Mouse (Mus musculus) testis, adult 2 months (tissue): ENCODE measurements around the gene Gm49384. TPM values are rescaled to one million over a fixed set of nuclear protein-coding genes. Genes with fewer than 3 reads are reported as not detected.

Source experiments
- H3K27ac ChIP-seq: fragments of 200-500 bp; 2 replicates; pipeline ENCODE4 v1.5.1; 2012; ENCODE audit warnings: low read depth, low read length; ENCODE audit not compliant: control insufficient read depth, insufficient read depth
- H3K27me3 ChIP-seq: fragments of 200-500 bp; 2 replicates; pipeline ENCODE4 v1.6.1; 2012; ENCODE audit warnings: mild to moderate bottlenecking, low read length, moderate library complexity; ENCODE audit not compliant: control insufficient read depth, insufficient read depth
- H3K36me3 ChIP-seq: fragments of 200-500 bp; 2 replicates; pipeline ENCODE4 v1.6.1; 2012; ENCODE audit warnings: mild to moderate bottlenecking, low read length; ENCODE audit not compliant: control insufficient read depth, insufficient read depth
- H3K4me1 ChIP-seq: fragments of 200-500 bp; 2 replicates; pipeline ENCODE4 v1.6.1; 2012; ENCODE audit warnings: low read length; ENCODE audit not compliant: control insufficient read depth, insufficient read depth
- H3K4me3 ChIP-seq: fragments of 200-500 bp; 2 replicates; pipeline ENCODE4 v1.5.1; 2012; ENCODE audit warnings: low read depth, mild to moderate bottlenecking, low read length, moderate library complexity, mixed read lengths; ENCODE audit not compliant: control insufficient read depth
- CTCF ChIP-seq: fragments of 200-500 bp; IDR thresholded peaks from 2 replicates; pipeline ENCODE4 v1.5.1; 2012; ENCODE audit warnings: low read depth, mild to moderate bottlenecking, inconsistent platforms, low read length, moderate library complexity; ENCODE audit not compliant: control insufficient read depth, insufficient read depth, insufficient replicate concordance
- POLR2A ChIP-seq: fragments of 200-500 bp; IDR thresholded peaks from 2 replicates; pipeline ENCODE4 v1.6.1; 2012; ENCODE audit warnings: low read depth, mild to moderate bottlenecking, inconsistent platforms, low read length, moderate library complexity; ENCODE audit not compliant: control insufficient read depth
- polyA plus RNA-seq: library from polyadenylated mRNA; depleted of rRNA; stranded (reverse); fragments of >200 nt; gene quantifications from 2 replicates; pipeline ENCODE4 v1.2.3, GENCODE M21; 2012

Gene Gm49384
- polyA plus RNA-seq, 1 experiment = 0.20 TPM

DNA sequence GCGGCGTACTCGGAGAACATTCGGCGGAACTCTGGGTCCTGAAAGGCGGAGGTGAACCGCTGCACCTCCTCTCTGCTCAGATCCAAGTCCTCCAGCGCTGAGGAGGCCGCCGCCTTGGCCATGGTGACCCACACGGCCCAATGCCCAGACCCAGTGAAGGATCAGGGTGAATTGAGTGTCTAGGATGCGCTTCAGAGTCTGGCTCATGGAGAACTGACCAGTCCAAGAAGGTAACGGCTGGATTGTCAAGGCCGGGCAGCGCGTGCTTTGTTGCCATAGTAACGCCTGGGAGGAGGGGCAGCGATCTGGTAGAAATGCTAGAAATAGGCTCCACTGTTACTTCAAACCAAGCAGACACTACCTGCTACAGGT, 5.9 kb downstream of the Gm49384 start, which contains the start of gene Dnaaf2:
Gene Dnaaf2, minus strand, starts transcription at position 266 of the 372 bp plus-strand sequence.
- peaks cover 4% of the 10 kb centered on the region for H3K4me1 ChIP-seq
- H3K27ac ChIP-seq = peak within 1 kb of the TSS; percentile 98
- no peaks in the 10 kb centered on the region; the same call in 1 of the 2 replicates for H3K36me3 ChIP-seq
- no peaks in the 10 kb centered on the region for H3K27me3 ChIP-seq
- no peak for TF ChIP-seq CTCF
- TF ChIP-seq POLR2A = peak; percentile 76; the same call in 1 of the 2 replicates
- H3K4me3 ChIP-seq = peak within 1 kb of the TSS; percentile 92

DNA sequence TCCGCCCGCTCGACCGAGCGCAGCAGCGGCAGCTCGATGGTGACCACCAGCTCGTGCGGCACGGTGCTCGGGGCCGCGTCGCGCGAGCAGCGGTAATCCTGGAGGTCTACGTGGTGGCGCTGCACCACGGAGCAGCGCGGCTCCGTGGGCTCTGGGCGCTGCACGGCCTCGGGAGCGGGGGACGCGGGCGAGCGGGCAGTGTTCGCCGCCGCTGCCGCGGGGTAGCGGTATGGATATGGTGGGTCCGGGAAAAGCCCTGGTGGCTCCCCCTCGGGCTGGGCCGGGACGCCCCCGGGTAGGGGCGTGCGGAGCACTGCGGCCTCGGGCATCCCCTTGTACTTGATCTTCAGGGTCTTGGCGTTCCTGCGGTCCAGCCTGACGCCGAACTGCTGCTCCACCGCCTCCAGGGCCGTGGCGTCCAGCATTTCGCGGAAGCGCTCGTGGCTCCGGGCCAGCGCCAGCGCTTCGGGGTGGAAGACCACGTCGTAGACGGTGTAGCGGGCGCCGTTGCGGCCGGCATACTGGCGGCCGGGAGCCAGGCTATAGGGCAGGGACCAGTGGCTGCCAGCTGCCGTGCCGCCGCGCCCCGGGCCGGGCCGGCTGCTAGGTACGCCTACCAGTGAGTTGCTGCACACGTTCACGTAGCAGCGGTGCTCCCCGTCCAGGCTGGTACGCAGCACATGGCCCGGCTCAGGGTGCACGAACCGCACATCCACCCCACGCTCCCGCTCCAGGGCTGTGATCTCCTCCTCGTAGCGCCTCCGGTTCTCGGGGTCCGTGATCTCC, 6.5 kb downstream of the Gm49384 start:
- H3K27me3 ChIP-seq = no peaks in the 10 kb centered on the region

DNA sequence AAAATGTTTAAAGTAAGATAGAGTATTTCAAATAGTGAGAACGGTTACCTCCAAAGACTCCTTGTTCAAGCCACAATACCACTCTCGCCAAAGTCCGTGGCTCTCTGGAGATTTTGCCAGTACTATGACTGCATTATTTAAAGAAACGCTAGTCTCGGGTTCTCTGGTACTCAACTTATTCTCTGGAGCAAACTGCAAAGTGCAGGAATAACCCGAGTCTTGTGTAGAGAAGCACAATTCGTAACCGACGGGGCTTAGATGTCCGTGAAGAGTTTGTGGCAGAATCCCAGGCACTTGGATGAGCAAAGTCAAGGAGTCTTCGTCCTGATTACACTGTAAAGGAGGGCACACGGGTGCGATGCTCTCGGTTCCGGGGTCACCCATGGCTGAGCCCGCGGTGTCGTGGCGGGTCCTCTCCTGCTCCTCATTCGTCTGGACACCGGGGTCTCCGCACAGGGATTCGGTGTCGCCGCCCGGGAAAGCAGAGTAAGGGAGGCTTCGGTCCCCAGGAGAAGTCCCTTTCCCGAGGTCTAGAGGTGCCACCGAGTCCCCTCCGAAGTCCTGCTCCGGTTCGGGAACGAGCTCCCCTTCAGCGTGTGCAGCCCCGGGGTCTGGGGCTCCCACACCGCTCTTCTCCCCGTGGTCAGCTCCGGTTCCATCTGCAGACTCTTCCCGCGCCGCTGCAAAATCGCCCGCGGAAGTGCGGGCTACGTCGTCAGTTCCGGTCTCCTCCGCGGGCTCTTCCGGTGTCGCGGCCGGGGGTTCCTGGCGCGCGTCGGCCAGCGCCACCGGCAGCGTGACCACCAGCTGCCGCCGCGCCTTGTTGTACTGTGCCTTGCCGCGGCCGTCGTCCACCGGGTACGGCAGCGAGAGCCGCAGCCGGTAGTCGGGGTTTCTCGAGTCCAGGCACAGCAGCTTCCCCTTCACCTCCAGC, 7.4 kb downstream of the Gm49384 start, which contains the start of gene Gm49383:
Gene Gm49383, minus strand, starts transcription at position 661 of the 934 bp plus-strand sequence.
- TF ChIP-seq CTCF (no peak), POLR2A (peak; percentile 47; the same call in 1 of the 2 replicates)
- Histone ChIP-seq H3K27me3 (no peaks in the 10 kb centered on the region), H3K27ac (peak within 1 kb of the TSS; percentile 98), H3K36me3 (no peaks in the 10 kb centered on the region; the same call in 1 of the 2 replicates), H3K4me3 (peak within 1 kb of the TSS; percentile 92), H3K4me1 (peaks cover 4% of the 10 kb centered on the region)

More for the DNA sequence above, 6.5 kb downstream of the Gm49384 start:
- Histone ChIP-seq H3K4me3 (peak overlapping the region; percentile 92), H3K4me1 (peaks cover 4% of the 10 kb centered on the region), H3K36me3 (no peaks in the 10 kb centered on the region; the same call in 1 of the 2 replicates), H3K27ac (peak overlapping the region; percentile 98)
- TF ChIP-seq POLR2A = peak; percentile 34; the same call in 1 of the 2 replicates
- no peak for TF ChIP-seq CTCF

DNA sequence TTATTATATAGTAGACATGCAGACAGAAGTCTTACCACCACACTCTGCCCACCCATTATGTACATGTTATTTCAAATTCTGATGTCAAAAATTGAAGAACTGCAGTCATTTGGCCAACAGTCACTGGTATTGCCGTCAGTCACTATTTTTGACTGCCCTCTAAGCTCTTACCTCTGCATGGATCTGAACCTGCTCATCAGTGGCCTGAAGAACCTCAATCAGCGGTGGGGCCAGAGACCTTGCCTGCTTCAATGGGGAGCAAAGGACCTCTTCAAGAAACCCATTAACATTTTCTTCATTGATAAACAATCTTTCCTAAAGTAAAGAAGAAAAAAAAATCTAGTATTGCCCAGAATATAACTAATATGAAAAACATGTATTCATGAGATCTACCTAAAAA, 11.4 kb downstream of the Gm49384 start:
- no peaks in the 10 kb centered on the region for H3K27me3 ChIP-seq
- TF ChIP-seq CTCF = no peak
- H3K4me1 ChIP-seq = no peaks in the 10 kb centered on the region; the same call in 1 of the 2 replicates
- H3K27ac ChIP-seq = no peak overlapping the region
- no peaks in the 10 kb centered on the region; the same call in 1 of the 2 replicates for H3K36me3 ChIP-seq
- no peak overlapping the region for H3K4me3 ChIP-seq

DNA sequence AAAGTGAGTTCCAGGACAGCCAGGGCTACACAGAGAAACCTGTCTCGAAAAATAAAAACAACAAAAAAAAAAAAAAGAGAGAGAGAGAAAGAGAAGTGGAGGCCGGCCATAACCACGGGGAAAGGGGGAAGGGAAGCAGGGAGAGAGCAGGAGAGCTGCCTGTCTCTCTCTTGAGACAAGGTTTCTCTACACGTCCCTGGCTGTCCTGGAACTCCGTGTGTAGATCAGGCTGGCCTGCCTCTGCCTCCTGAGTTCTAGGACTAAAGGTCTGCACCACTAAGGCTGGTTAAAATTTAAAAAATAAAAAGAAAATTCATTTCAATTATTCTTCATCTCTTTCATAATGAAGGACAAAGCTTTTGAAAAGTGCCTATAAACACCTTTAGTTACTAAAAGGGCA, 12.7 kb downstream of the Gm49384 start:
- Histone ChIP-seq H3K4me3 (no peak overlapping the region), H3K4me1 (no peaks in the 10 kb centered on the region; the same call in 1 of the 2 replicates), H3K36me3 (no peaks in the 10 kb centered on the region; the same call in 1 of the 2 replicates), H3K27me3 (no peaks in the 10 kb centered on the region), H3K27ac (no peak overlapping the region)
- TF ChIP-seq POLR2A (no peak), CTCF (no peak)

DNA sequence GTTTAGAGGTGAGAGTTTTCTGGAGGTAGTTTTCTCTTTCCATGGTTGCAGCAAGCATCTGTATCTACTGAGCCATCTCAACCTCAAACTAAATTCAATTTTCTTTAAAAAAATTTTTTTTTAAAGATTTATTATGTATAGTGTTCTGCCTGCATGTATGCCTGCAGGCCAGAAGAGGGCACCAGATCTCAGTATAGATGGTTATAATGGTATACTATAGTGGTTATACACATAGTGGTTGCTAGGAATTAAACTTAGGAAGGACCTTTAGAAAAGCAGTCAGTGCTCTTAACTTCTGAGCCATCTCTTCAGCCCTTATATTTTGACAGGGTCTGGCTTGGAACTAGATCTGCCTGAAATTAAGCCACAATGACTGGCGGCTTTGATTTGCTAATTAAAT, 13.5 kb downstream of the Gm49384 start:
- H3K27me3 ChIP-seq = no peaks in the 10 kb centered on the region
- H3K27ac ChIP-seq = no peak overlapping the region
- TF ChIP-seq CTCF (no peak), POLR2A (no peak)
- H3K4me3 ChIP-seq = no peak overlapping the region
- H3K36me3 ChIP-seq = no peaks in the 10 kb centered on the region; the same call in 1 of the 2 replicates
- no peaks in the 10 kb centered on the region; the same call in 1 of the 2 replicates for H3K4me1 ChIP-seq
